Mouse (Mus musculus) 3T3-L1 (cell line): ENCODE data around the gene Got2.

Source experiments
- DNase-seq: peaks from one replicate; pipeline ENCODE4 v3.0.0-alpha.2; 2015; ENCODE audit warnings: low read depth, low spot score

Gene Got2

DNA sequence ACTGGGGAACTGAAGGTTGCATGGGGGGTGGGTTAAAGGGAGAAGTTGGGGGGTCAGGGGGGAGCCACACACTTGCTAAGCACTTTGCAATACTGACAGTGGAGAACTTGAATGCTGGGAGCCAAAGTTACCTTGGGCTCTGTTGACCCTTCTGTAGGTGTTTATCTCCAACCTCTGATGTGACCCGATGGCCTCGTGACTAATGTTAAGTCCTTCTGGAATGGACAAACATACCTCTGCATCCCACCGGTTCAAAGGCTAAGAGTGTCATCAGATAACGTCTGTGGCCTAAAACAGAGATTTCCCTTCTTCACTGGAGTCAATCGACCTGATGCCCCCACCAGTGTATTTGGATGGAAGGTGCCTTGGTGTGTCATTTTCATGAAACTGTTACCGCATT lies 67.1 kb downstream of the Got2 start:
- no peak for DNase-seq

DNA sequence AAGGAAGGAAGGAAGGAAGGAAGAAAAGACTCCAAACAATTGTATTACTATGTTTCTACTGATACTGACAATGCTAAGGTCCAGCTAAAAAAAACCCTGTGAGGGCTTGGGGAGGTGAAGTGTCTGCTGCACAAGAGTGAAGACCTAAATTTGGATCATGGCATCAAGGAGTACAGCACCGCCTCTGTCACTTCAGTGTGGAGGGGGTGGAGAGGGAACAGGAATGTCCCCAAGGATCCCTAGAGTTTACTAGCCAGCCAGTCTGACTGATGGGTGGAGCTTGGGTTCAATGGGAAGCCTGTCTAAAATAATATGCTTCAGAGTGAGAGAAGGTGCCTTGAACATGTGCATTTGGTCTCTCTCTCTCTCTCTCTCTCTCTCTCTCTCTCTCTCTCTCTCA lies 70.1 kb downstream of the Got2 start:
- DNase-seq = no peak

DNA sequence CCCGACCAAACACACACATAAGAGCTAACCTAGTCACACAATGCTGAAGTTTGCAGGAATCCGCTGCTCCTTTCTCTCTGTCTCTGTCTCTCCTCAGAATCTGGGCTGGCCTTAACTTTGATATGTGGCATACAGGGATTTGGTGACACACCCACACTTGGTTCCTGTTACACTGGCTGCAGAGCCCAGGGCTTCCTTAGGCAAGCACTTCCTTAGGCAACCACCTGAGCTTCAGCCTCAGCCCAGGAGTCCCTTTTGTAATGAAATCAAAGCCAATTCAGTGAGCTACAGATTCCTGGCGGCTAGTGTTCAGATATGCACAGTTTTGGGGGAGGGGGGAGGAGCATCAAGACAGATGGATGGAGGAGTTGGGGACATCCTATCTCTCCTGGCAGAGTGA lies 70.8 kb downstream of the Got2 start:
- DNase-seq = no peak

DNA sequence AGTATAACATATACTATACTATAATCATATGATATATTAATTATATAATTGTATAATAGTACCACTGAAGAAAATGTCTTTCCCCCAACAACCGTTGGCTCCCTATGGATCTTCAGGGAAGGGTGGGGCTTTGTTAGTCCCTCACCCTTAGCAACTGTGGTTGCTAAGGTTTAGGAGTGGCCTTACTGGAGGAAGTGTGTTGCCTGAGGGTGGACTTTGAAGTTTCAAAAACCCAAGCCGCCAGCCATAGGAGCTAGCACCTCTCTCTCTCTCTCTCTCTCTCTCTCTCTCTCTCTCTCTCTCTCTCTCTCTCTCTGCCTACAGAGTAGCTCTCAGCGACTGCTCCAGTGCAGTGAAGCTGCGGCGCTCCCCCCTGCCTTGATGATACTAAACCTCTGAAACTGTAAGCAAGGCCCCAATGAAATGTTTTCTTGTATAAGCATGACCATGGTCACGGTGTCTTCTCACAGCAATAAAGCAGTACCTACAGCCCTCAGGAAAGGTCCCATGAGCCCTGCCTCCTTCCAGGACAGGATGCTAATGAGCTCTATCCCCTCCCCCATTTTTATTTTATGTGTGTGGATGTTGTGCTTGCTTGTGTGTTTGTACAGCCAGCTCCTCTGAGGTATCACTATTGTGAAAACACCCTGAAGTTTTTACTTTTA lies 72.2 kb downstream of the Got2 start:
- no peak for DNase-seq
